Mouse (Mus musculus) hindbrain, embryonic 16.5 days (tissue): ENCODE measurements around the gene Olfr332. TPM values are rescaled to one million over a fixed set of nuclear protein-coding genes. Genes with fewer than 3 reads are reported as not detected.

Experiments
- ATAC-seq: fragments of 200-750 bp; cut with Nextera tagmentation; 2 replicates; pipeline ENCODE4 v1.8.0; 2017; ENCODE audit warnings: moderate TSS enrichment, moderate library complexity
- H3K27ac ChIP-seq: fragments of 300-500 bp; sonication (generic); 2 replicates; pipeline ENCODE4 v1.5.1; 2014; ENCODE audit warnings: low read depth, mild to moderate bottlenecking, control low read depth, low read length, moderate library complexity
- H3K27me3 ChIP-seq: fragments of 300-500 bp; sonication (generic); replicated peaks from 2 replicates; pipeline ENCODE4 v1.6.1; 2014; ENCODE audit warnings: low read length; ENCODE audit not compliant: control insufficient read depth, insufficient read depth
- H3K36me3 ChIP-seq: fragments of 300-500 bp; sonication (generic); 2 replicates; pipeline ENCODE4 v1.6.1; 2014; ENCODE audit warnings: mild to moderate bottlenecking, low read length, moderate library complexity, mixed read lengths; ENCODE audit not compliant: control insufficient read depth, insufficient read depth
- H3K4me1 ChIP-seq: fragments of 300-500 bp; sonication (generic); 2 replicates; pipeline ENCODE4 v1.6.1; 2014; ENCODE audit warnings: low read depth, low read length; ENCODE audit not compliant: control insufficient read depth, insufficient read depth
- H3K4me2 ChIP-seq: fragments of 300-500 bp; sonication (generic); 2 replicates; pipeline ENCODE4 v1.6.1; 2014; ENCODE audit warnings: mild to moderate bottlenecking, low read length, control low read depth, moderate library complexity
- H3K4me3 ChIP-seq: fragments of 300-500 bp; sonication (generic); 2 replicates; pipeline ENCODE4 v1.5.1; 2014; ENCODE audit warnings: mild to moderate bottlenecking, low read length, control low read depth, moderate library complexity
- H3K9ac ChIP-seq: fragments of 300-500 bp; sonication (generic); 2 replicates; pipeline ENCODE4 v1.6.1; 2014; ENCODE audit warnings: low read depth, mild to moderate bottlenecking, control low read depth, low read length, moderate library complexity
- H3K9me3 ChIP-seq: fragments of 300-500 bp; sonication (generic); 2 replicates; pipeline ENCODE4 v1.6.1; 2014; ENCODE audit warnings: mild to moderate bottlenecking, low read length, moderate library complexity; ENCODE audit not compliant: control insufficient read depth
- WGBS: fragments of 180-500 bp; shearing (Covaris S2); extraction: QIAGEN DNeasy Blood & Tissue Kit; methylation state at CpG from one replicate; pipeline ENCODE4 v1.1.7; 2014; 5-methylcytosine and 5-hydroxymethylcytosine counted together
- polyA plus RNA-seq: library from polyadenylated mRNA; unstranded; fragments of >200 nt; fragmentation: Nextera tagmentation; extraction: Ambion mirVana; gene quantifications from 2 replicates; pipeline ENCODE4 v1.2.1, GENCODE M21; 2015

Gene Olfr332
- polyA plus RNA-seq, 1 experiment from 2014 or later: not detected

GRCm38 (mm10) chr11:58452759-58453158, 39.6 kb downstream of the Olfr332 start, which contains the start of gene Lypd9:
TSS of gene Lypd9 (minus strand) at chr11:58452923.
- no peak for ATAC-seq
- no peaks in the 10 kb centered on the region for H3K9me3 ChIP-seq
- H3K36me3 ChIP-seq: no peaks in the 10 kb centered on the region
- no peak within 1 kb of the TSS for H3K27ac ChIP-seq
- H3K27me3 ChIP-seq: no peaks in the 10 kb centered on the region
- no peak within 1 kb of the TSS for H3K9ac ChIP-seq
- H3K4me1 ChIP-seq: no peaks in the 10 kb centered on the region
- 94% methylated on average over 9 of the region's 9 CpGs for WGBS
- no peak within 1 kb of the TSS for H3K4me2 ChIP-seq
- no peak within 1 kb of the TSS for H3K4me3 ChIP-seq

Other genes with a start within 250 kb of the Olfr332 start
- 0.11 TPM in 1 of 2 replicates, not detected in the other for gene 4930438A08Rik, start 217.8 kb downstream of the Olfr332 start, polyA plus RNA-seq
- gene Zfp692, start 185.5 kb downstream of the Olfr332 start, polyA plus RNA-seq: 29.2 and 30.1 TPM in 2 replicates
- 38.2 and 38.6 TPM in 2 replicates for gene Zfp672, start 162.2 kb downstream of the Olfr332 start, polyA plus RNA-seq
- 48.0 and 50.6 TPM in 2 replicates for gene Sh3bp5l, start 161.8 kb downstream of the Olfr332 start, polyA plus RNA-seq
- gene Lypd8, start 113.5 kb downstream of the Olfr332 start, polyA plus RNA-seq: not detected in 2 replicates
- not detected in 2 replicates for gene 1810065E05Rik, start 71.4 kb downstream of the Olfr332 start, polyA plus RNA-seq
- not detected in 2 replicates for gene Gm12253, start 60.0 kb downstream of the Olfr332 start, polyA plus RNA-seq
- gene Lypd9, start 39.6 kb downstream of the Olfr332 start, polyA plus RNA-seq: not detected in 2 replicates
- gene Olfr30, start 30.3 kb downstream of the Olfr332 start, polyA plus RNA-seq: not detected in 2 replicates
- gene Olfr331, start 10.0 kb upstream of the Olfr332 start, polyA plus RNA-seq: not detected in 2 replicates
- not detected in 2 replicates for gene Olfr330, start 42.3 kb upstream of the Olfr332 start, polyA plus RNA-seq
- not detected in 2 replicates for gene Olfr329-ps, start 53.9 kb upstream of the Olfr332 start, polyA plus RNA-seq
- 0.07 TPM in 1 of 2 replicates, not detected in the other for gene Olfr328, start 63.1 kb upstream of the Olfr332 start, polyA plus RNA-seq
- gene Olfr224, start 78.0 kb upstream of the Olfr332 start, polyA plus RNA-seq: 0.15 and 0.17 TPM in 2 replicates
- gene Olfr325, start 85.2 kb upstream of the Olfr332 start, polyA plus RNA-seq: not detected in 2 replicates
- 0.08 and 0.30 TPM in 2 replicates for gene Olfr324, start 102.6 kb upstream of the Olfr332 start, polyA plus RNA-seq
- gene 2210407C18Rik, start 123.5 kb upstream of the Olfr332 start, polyA plus RNA-seq: not detected in 2 replicates
- not detected in 2 replicates for gene Olfr323, start 137.9 kb upstream of the Olfr332 start, polyA plus RNA-seq
- gene Trim58, start 147.9 kb upstream of the Olfr332 start, polyA plus RNA-seq: 0.20 and 0.25 TPM in 2 replicates
- not detected in 2 replicates for gene Olfr322, start 166.2 kb upstream of the Olfr332 start, polyA plus RNA-seq
- gene Olfr320, start 188.5 kb upstream of the Olfr332 start, polyA plus RNA-seq: not detected in 2 replicates
- not detected in 2 replicates for gene Olfr319, start 206.6 kb upstream of the Olfr332 start, polyA plus RNA-seq
- gene Olfr318, start 231.5 kb upstream of the Olfr332 start, polyA plus RNA-seq: not detected in 2 replicates
- gene Olfr317, start 246.7 kb upstream of the Olfr332 start, polyA plus RNA-seq: 0.26 and 0.27 TPM in 2 replicates